Mouse (Mus musculus) midbrain, embryonic 12.5 days (tissue): Measurements from ENCODE around the gene Trib3. TPM values are rescaled to one million over a fixed set of nuclear protein-coding genes. Genes with fewer than 3 reads are reported as not detected.

Experiments used
- ATAC-seq: fragments of 200-750 bp; cut with Nextera tagmentation; 2 replicates; pipeline ENCODE4 v1.8.0; 2017; ENCODE audit warnings: low read depth, moderate TSS enrichment, moderate library complexity; ENCODE audit not compliant: low FRiP score
- H3K27ac ChIP-seq: fragments of 300-500 bp; sonication (generic); replicated peaks from 2 replicates; pipeline ENCODE4 v1.5.1; 2016; ENCODE audit warnings: mild to moderate bottlenecking
- H3K27me3 ChIP-seq: fragments of 300-500 bp; sonication (generic); 2 replicates; pipeline ENCODE4 v1.6.1; 2016; ENCODE audit warnings: mild to moderate bottlenecking
- H3K36me3 ChIP-seq: fragments of 300-500 bp; sonication (generic); 2 replicates; pipeline ENCODE4 v1.6.1; 2016
- H3K4me1 ChIP-seq: fragments of 300-500 bp; sonication (generic); 2 replicates; pipeline ENCODE4 v1.6.1; 2016
- H3K4me2 ChIP-seq: fragments of 300-500 bp; sonication (generic); replicated peaks from 2 replicates; pipeline ENCODE4 v1.6.1; 2016; ENCODE audit warnings: mild to moderate bottlenecking, moderate library complexity
- H3K4me3 ChIP-seq: fragments of 300-500 bp; sonication (generic); 2 replicates; pipeline ENCODE4 v1.5.1; 2016; ENCODE audit warnings: mild to moderate bottlenecking
- H3K9ac ChIP-seq: fragments of 300-500 bp; sonication (generic); replicated peaks from 2 replicates; pipeline ENCODE4 v1.6.1; 2016; ENCODE audit warnings: mild to moderate bottlenecking, moderate library complexity
- H3K9me3 ChIP-seq: fragments of 300-500 bp; sonication (generic); 2 replicates; pipeline ENCODE4 v1.6.1; 2016; ENCODE audit warnings: mild to moderate bottlenecking
- WGBS: fragments of 180-500 bp; shearing (Covaris S2); methylation state at CpG from one replicate; pipeline ENCODE4 v1.1.7; 2016; 5-methylcytosine and 5-hydroxymethylcytosine counted together
- polyA plus RNA-seq: library from polyadenylated mRNA; unstranded; fragments of >200 nt; fragmentation: Nextera tagmentation; extraction: Ambion mirVana; gene quantifications from 2 replicates; pipeline ENCODE4 v1.2.1, GENCODE M21; 2016

Gene Trib3
- polyA plus RNA-seq, result 2.1 and 2.5 TPM in 2 replicates

DNA sequence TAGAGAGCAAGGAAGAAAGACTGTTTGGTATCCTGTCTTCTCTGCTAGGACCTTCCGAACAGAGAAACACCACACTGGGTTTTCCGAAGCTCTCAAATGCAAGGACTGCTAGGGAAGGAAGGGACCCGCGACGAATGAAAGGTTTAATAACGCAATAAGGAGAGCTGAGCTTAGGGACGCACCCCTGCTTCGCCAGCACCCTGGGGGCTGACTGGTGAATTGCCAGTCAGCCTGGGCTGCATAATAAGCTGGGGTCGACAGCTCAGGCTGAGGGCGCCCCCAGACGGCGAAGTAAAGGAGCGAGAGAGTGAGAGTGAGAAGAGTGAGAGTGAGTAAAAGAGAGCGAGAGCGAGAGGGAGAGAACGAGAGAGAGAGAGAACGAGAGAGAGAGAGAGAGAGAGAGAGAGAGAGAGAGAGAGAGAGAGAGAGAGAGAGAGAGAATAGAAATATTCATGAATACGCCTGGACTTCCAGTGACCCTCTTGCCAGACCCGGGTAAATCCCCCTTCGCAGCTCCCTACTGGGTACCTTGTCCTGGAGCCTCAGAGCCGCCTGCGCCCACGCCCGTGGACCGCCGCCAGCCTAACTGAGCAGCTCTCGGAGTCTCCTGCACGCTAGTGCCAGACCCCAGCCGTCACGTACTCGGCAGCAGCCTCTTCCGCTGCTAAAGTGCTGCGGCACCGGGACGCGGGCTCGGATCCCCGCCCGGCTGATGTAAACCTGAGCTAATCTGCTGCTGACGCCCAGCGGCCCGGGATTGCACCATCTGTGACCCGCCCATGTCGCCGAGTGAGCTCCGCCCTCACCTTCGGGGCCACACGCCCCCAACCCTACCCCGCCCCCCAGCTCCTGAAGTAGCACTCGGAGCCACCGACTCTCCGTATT lies at the start of gene Trib3:
Trib3 (minus strand) TSS at position 704 of the 885 bp plus-strand sequence.
- Histone ChIP-seq H3K4me3 (peak within 1 kb of the TSS; percentile 56), H3K4me1 (peaks cover 10% of the 10 kb centered on the region), H3K9me3 (no peaks in the 10 kb centered on the region), H3K36me3 (no peaks in the 10 kb centered on the region), H3K9ac (peak within 1 kb of the TSS; percentile 57), H3K27me3 (peaks cover 19% of the 10 kb centered on the region), H3K4me2 (peak within 1 kb of the TSS; percentile 72), H3K27ac (0 out of 2 replicates have a peak within 1 kb of the TSS, but pooled peaks have one; percentile 20)
- WGBS, result under 1% methylated on average over 48 of the region's 52 CpGs
- peak; percentile 84 for ATAC-seq

DNA sequence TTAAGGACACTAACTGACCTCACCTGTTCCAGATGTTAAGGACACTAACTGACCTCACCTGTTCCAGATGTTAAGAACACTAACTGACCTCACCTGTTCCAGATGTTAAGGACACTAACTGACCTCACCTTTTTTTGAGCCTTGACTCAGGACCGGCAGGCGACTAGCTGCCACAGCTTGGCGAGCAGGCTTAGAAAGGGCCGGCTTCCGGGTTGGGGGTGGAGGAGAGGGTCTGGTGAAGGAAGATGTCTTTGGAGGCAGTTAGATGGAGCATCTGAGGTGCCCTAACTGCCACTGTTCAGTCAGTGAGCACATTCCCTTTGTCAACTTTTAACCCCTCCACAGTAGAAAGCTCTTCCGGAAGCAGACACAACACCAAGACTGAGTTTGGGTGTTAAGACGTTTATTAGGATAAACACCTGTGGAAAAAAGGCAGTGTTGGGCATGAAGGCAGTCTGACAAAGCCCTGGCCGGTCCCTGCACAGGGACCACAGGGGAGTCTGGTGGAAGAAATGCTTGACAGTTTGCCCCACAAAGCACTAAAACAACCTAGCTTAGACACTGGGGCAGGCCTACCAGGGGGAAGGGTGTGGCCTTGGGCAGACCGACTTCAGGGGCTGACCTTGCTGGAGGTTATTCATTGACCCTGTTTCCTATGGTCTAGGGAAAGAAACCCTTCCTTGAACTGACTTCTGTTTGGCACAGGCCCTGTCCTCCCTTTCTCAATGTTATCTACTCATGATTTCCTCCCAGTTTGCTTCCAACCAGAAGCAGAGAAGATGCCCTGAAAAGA lies 49.6 kb upstream of the Trib3 start:
- WGBS, result 53% methylated on average over 9 of the region's 9 CpGs
- ATAC-seq, result no peak
- Histone ChIP-seq H3K36me3 (no peaks in the 10 kb centered on the region), H3K9me3 (no peaks in the 10 kb centered on the region), H3K4me1 (peaks cover 28% of the 10 kb centered on the region), H3K9ac (no peak overlapping the region), H3K27ac (no peak overlapping the region; the same call in 1 of the 2 replicates), H3K4me2 (peak overlapping the region; percentile 63), H3K27me3 (no peaks in the 10 kb centered on the region), H3K4me3 (peak overlapping the region; percentile 92)

DNA sequence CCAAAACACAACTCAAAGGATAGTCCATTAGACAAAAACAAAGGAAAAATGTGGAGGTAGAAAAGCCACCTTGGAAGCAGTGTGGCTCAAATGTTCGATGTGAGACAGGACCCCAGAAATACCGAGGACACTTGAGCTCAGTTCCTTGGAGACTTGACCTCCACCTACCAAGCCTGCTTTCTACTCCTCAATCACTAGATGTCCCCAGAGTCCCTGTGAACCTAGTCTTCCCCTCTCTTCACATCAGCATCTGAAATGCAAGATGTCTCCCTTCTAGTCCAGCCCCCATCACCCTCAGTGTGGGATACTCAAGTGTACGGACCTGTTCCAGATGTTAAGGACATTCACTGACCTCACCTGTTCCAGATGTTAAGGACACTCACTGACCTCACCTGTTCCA lies 49.0 kb upstream of the Trib3 start:
- ATAC-seq, result no peak
- Histone ChIP-seq H3K9me3 (no peaks in the 10 kb centered on the region), H3K4me1 (peaks cover 28% of the 10 kb centered on the region), H3K27ac (no peak overlapping the region), H3K36me3 (no peaks in the 10 kb centered on the region), H3K9ac (no peak overlapping the region), H3K4me2 (no peak overlapping the region), H3K27me3 (no peaks in the 10 kb centered on the region), H3K4me3 (no peak overlapping the region)
- 17% methylated on average over 3 of the region's 3 CpGs for WGBS

DNA sequence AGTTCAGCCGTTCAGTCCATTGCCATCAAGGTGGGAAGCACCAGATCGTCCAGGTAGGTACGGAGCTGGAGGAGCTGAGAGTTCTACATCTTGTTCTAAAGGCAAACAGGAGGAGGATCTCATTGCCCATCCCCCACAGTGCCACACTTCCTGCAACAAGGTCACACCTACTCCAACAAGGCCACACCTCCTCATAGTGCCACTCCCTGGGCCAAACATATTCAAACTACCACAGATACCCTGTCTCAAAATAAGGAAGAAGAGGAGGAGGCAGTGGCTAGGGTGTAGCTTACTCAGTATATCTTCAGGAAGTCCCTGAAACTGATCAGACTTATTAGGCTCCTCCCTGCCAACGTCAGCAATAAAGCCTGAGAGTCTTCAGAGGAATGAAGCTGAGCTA lies 40.4 kb upstream of the Trib3 start:
- H3K27me3 ChIP-seq, result no peaks in the 10 kb centered on the region
- WGBS, result 84% methylated on average over 4 of the region's 4 CpGs
- no peak overlapping the region for H3K9ac ChIP-seq
- H3K9me3 ChIP-seq, result no peaks in the 10 kb centered on the region
- no peak overlapping the region for H3K4me2 ChIP-seq
- no peaks in the 10 kb centered on the region for H3K36me3 ChIP-seq
- H3K27ac ChIP-seq, result no peak overlapping the region
- no peak overlapping the region for H3K4me3 ChIP-seq
- H3K4me1 ChIP-seq, result no peaks in the 10 kb centered on the region
- ATAC-seq, result no peak

DNA sequence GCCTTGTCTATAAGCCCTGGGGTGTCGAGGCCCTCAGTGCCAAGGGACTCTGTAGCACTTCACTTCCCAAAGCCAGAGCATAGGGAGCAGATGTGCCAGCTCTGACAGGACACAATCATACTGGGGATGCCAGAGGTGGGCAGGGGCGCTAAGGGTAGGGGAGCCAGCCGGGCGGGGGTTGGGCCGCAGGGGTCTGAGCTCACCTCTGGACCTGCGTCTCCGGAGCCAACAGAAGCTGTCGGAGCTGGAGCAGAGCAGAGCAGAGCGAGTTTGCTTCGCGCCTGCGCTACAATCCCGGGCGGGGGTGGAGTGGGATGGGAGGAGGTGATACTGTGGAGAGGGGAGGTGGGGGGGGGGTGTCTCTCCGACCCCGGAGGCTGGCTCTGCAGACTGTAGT lies 32.5 kb upstream of the Trib3 start, which contains the start of gene Nrsn2:
Nrsn2 (minus strand) TSS at position 294 of the 397 bp plus-strand sequence.
- peak; percentile 78 for ATAC-seq
- Histone ChIP-seq H3K27me3 (no peaks in the 10 kb centered on the region), H3K4me3 (peak within 1 kb of the TSS; percentile 38), H3K9ac (peak within 1 kb of the TSS; percentile 62), H3K4me1 (peaks cover 28% of the 10 kb centered on the region), H3K9me3 (no peaks in the 10 kb centered on the region), H3K27ac (peak within 1 kb of the TSS; percentile 92), H3K4me2 (peak within 1 kb of the TSS; percentile 50), H3K36me3 (no peaks in the 10 kb centered on the region)
- WGBS, result 2% methylated on average over 16 of the region's 16 CpGs

DNA sequence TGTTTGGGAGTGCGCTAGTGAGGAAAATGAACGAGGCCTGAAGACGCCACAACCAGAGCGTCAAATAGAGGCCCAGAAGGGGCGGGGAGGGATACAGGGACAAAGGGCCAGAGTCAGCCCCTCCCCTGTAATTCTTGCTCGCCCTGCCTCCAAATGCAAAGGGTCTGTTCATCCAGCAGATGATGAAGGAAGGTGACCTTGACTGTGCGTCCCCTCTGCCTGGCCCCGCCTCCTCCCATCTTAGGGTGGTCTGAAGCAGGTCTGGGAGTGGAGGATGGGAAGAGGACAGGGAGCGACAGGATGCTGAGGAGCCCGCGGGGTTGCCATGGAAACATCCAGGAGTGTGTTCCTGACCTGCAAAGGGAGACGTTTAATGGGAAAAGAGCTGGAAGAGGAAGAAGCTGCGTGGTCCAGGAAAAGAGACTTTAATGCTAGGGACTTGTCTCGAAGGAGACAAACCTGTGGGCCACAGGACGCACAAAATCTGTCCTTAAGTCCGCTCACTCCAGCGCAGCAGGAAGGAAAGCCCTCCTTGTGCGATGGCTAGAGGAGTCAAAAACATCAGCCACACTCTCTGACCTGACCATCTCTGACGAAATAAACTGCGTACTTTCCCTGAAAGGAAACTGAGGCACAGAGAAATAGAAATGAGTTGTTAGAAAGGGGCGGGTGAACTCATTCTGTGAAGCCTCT lies 32.0 kb upstream of the Trib3 start:
- WGBS, result 2% methylated on average over 21 of the region's 21 CpGs
- peaks cover 28% of the 10 kb centered on the region for H3K4me1 ChIP-seq
- peak; percentile 87 for ATAC-seq
- H3K36me3 ChIP-seq, result no peaks in the 10 kb centered on the region
- peak overlapping the region; percentile 50 for H3K4me2 ChIP-seq
- no peaks in the 10 kb centered on the region for H3K9me3 ChIP-seq
- H3K4me3 ChIP-seq, result peak overlapping the region; percentile 38
- H3K27me3 ChIP-seq, result no peaks in the 10 kb centered on the region
- peak overlapping the region; percentile 92 for H3K27ac ChIP-seq
- H3K9ac ChIP-seq, result peak overlapping the region; percentile 62

DNA sequence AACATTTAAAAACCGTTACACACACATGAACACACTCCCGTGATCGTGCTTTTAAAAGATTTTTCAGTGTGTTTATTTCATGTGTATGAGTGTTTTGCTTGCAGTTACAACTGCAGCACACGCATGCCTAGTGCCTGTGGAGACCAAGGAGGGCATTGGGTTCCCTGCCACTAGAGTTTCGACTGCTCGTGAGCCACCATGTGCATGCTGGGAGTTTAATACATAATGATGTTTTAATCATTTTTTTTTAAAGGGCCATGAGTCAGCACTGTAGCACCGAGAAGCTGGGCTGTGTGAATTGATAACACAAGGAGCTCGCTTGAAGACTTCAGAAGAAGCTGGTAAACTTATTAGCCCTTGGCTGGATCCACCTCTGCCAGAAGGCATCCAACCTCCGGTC lies 29.7 kb upstream of the Trib3 start:
- no peak for ATAC-seq
- H3K4me1 ChIP-seq, result peaks cover 28% of the 10 kb centered on the region
- no peaks in the 10 kb centered on the region for H3K27me3 ChIP-seq
- no peak overlapping the region for H3K4me2 ChIP-seq
- H3K9me3 ChIP-seq, result no peaks in the 10 kb centered on the region
- no peak overlapping the region for H3K27ac ChIP-seq
- no peak overlapping the region for H3K4me3 ChIP-seq
- 87% methylated on average over 9 of the region's 9 CpGs for WGBS
- no peaks in the 10 kb centered on the region for H3K36me3 ChIP-seq
- H3K9ac ChIP-seq, result no peak overlapping the region

DNA sequence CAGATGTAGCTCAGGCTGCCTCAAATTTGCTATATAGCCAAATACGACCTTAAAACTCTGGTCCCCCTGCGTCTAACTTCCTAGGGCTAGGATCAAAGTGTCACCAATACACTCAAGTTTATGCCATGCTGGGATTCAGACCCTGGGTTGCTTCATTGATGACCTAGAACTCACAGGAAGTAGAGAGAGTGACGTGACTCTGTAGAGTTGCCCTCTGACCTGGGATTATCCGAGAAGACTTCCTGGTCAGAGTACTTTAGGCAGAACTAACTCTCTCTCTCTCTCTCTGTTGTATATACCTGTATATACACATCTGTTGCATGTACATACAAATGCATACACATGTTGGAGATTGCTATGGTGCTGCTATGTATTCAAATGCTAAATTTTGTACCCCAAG lies 28.8 kb upstream of the Trib3 start:
- Histone ChIP-seq H3K4me3 (no peak overlapping the region), H3K36me3 (no peaks in the 10 kb centered on the region), H3K27me3 (no peaks in the 10 kb centered on the region), H3K27ac (no peak overlapping the region), H3K4me1 (peaks cover 28% of the 10 kb centered on the region), H3K9me3 (no peaks in the 10 kb centered on the region), H3K9ac (no peak overlapping the region), H3K4me2 (no peak overlapping the region)
- no peak for ATAC-seq
- WGBS, result 59% methylated on average over 4 of the region's 4 CpGs

DNA sequence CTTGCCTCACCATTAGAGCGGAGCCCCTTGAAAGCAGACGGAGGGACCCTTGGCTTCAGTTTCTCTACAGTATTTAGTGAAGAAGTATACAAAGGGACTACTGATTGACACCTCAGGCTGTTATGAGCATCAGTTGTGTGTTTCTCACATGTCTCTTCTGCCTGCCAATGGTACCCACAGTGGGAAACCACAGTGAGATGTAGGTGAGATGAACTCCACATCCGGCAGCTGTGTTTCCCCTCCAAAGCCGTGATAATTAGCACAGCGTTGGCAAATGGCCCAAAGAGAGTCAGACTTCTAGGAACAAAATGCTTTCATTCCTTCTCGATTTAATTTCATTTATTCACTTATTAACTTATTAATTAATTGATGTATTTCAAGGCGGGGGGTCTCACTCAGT lies 28.3 kb upstream of the Trib3 start:
- H3K27me3 ChIP-seq, result no peaks in the 10 kb centered on the region; the same call in 1 of the 2 replicates
- no peaks in the 10 kb centered on the region for H3K9me3 ChIP-seq
- H3K9ac ChIP-seq, result no peak overlapping the region
- H3K27ac ChIP-seq, result no peak overlapping the region
- no peak overlapping the region for H3K4me2 ChIP-seq
- ATAC-seq, result no peak
- WGBS, result 83% methylated on average over 7 of the region's 7 CpGs
- H3K4me3 ChIP-seq, result no peak overlapping the region
- H3K36me3 ChIP-seq, result no peaks in the 10 kb centered on the region
- peaks cover 28% of the 10 kb centered on the region for H3K4me1 ChIP-seq

DNA sequence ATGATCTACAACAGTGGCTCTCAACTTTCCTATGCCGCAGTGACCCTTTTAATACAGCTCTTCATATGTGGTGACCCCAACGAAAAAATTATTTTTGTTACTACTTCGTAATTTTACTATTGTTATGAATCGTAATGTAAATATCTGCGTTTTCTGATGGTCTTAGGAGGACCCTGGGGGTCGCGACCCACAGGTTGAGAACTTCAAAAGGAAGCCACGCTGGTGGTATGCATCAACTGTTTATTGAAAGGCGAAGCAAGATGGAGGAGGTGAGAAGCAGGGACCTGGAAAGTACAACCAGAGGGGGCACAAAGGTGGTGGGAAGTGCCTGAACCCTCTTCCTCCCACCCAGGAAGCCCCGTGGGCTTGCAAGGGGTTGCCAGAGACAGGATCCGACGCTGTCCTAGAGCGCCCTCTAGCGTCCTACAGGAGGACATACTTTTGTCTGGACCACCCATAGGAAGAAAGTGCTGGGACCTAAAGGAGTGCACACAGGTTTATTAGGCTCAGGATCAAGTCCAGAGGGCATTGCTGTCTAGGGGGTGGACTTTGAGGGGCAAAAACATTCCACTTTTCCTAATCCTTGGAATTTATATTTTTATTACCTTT lies 24.8 kb upstream of the Trib3 start:
- ATAC-seq, result peak; percentile 64
- H3K4me2 ChIP-seq, result 0 out of 2 replicates have a peak overlapping the region, but pooled peaks have one; percentile 17

DNA sequence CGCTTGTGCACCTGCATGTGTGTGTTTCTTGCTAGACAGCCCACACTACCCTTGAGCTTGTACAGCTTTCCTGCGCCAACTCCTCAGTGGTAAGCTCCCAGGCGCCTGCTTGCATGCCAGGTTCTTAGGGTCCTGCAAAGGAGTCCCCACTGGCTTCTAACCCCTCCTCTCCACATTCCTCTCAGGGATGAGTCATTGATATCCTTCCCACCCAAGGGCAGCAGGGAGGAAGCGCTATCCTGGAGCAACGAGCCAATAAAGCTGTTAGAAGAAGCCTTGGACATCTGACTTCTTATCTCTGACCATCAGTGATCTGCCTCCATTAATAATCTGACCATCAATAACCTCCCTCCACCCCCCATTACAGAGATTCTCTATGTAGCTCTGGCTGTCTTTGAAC lies 24.1 kb upstream of the Trib3 start:
- ATAC-seq, result no peak

More for the DNA sequence above, 24.8 kb upstream of the Trib3 start:
- Histone ChIP-seq H3K36me3 (no peaks in the 10 kb centered on the region), H3K9me3 (no peaks in the 10 kb centered on the region), H3K27ac (no peak overlapping the region), H3K9ac (no peak overlapping the region), H3K27me3 (no peaks in the 10 kb centered on the region; the same call in 1 of the 2 replicates), H3K4me1 (peaks cover 4% of the 10 kb centered on the region; the same call in 1 of the 2 replicates), H3K4me3 (no peak overlapping the region)
- 33% methylated on average over 14 of the region's 14 CpGs for WGBS

More for the DNA sequence above, 24.1 kb upstream of the Trib3 start:
- H3K36me3 ChIP-seq, result no peaks in the 10 kb centered on the region
- 85% methylated on average over 5 of the region's 5 CpGs for WGBS
- no peaks in the 10 kb centered on the region for H3K9me3 ChIP-seq
- H3K4me2 ChIP-seq, result no peak overlapping the region
- H3K4me1 ChIP-seq, result peaks cover 6% of the 10 kb centered on the region; the same call in 1 of the 2 replicates
- no peaks in the 10 kb centered on the region; the same call in 1 of the 2 replicates for H3K27me3 ChIP-seq
- no peak overlapping the region for H3K9ac ChIP-seq
- H3K27ac ChIP-seq, result no peak overlapping the region
- H3K4me3 ChIP-seq, result no peak overlapping the region
